Mouse (Mus musculus) midbrain, embryonic 13.5 days (tissue): ENCODE measurements at regions not wholly inside any gene's neighbourhood (a gene's known extent, or its start where the extent isn't known, plus 50 kb on each side); places are given as distances from the start of the nearest gene placed in this dataset.

Experiments used
- ATAC-seq: fragments of 200-750 bp; cut with Nextera tagmentation; 2 replicates; pipeline ENCODE4 v1.8.0; 2017; ENCODE audit warnings: mild to moderate bottlenecking, moderate TSS enrichment, moderate library complexity
- H3K27ac ChIP-seq: fragments of 300-500 bp; sonication (generic); 2 replicates; pipeline ENCODE4 v1.5.1; 2015; ENCODE audit warnings: inconsistent platforms, mild to moderate bottlenecking, moderate library complexity
- H3K27me3 ChIP-seq: fragments of 300-500 bp; sonication (generic); 2 replicates; pipeline ENCODE4 v1.6.1; 2015; ENCODE audit warnings: mild to moderate bottlenecking, inconsistent platforms
- H3K36me3 ChIP-seq: fragments of 300-500 bp; sonication (generic); 2 replicates; pipeline ENCODE4 v1.6.1; 2015; ENCODE audit warnings: mild to moderate bottlenecking, inconsistent platforms
- H3K4me1 ChIP-seq: fragments of 300-500 bp; sonication (generic); replicated peaks from 2 replicates; pipeline ENCODE4 v1.6.1; 2015; ENCODE audit warnings: inconsistent platforms
- H3K4me2 ChIP-seq: fragments of 300-500 bp; sonication (generic); replicated peaks from 2 replicates; pipeline ENCODE4 v1.6.1; 2015; ENCODE audit warnings: moderate library complexity, mild to moderate bottlenecking, inconsistent platforms
- H3K4me3 ChIP-seq: fragments of 300-500 bp; sonication (generic); replicated peaks from 2 replicates; pipeline ENCODE4 v1.5.1; 2015; ENCODE audit warnings: mild to moderate bottlenecking, inconsistent platforms
- H3K9ac ChIP-seq: fragments of 300-500 bp; sonication (generic); replicated peaks from 2 replicates; pipeline ENCODE4 v1.6.1; 2015; ENCODE audit warnings: mild to moderate bottlenecking, inconsistent platforms
- H3K9me3 ChIP-seq: fragments of 300-500 bp; sonication (generic); 2 replicates; pipeline ENCODE4 v1.6.1; 2016; ENCODE audit warnings: mild to moderate bottlenecking, inconsistent platforms
- WGBS: fragments of 180-500 bp; shearing (Covaris S2); methylation state at CpG from one replicate; pipeline ENCODE4 v1.1.7; 2015; 5-methylcytosine and 5-hydroxymethylcytosine counted together

- Histone ChIP-seq H3K27me3 (no peaks in the 10 kb centered on the region), H3K4me3 (no peak overlapping the region), H3K4me1 (no peaks in the 10 kb centered on the region), H3K27ac (no peak overlapping the region), H3K9ac (no peak overlapping the region), H3K4me2 (no peak overlapping the region), H3K36me3 (no peaks in the 10 kb centered on the region), H3K9me3 (no peaks in the 10 kb centered on the region)
- 77% methylated on average over 7 of the region's 7 CpGs for WGBS
- ATAC-seq, result no peak
Observed at GRCm38 (mm10) chr2:21129621-21130020, 75.5 kb downstream of the Enkur start.

DNA sequence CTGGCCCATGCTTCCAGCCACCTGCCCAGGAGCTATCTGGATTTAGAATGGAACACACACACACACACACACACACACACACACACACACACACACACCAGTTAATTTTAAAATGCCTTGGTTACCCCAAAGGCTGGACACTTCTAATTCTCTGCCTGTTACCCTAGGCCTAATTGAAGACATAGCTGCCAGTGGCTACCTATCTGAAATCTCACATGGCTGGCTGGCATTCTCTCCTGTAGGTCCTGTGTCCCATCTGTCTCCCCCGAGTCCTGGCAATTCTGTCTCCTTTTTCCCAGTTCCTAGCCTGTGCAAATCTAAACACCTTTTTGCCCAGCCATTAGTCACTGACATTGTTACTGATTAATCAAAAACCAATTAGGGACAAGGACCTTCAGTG lies 78.6 kb downstream of the Enkur start:
- H3K4me2 ChIP-seq, result no peak overlapping the region
- no peak overlapping the region for H3K9ac ChIP-seq
- no peaks in the 10 kb centered on the region for H3K4me1 ChIP-seq
- H3K36me3 ChIP-seq, result no peaks in the 10 kb centered on the region
- 83% methylated on average over 1 of the region's 1 CpGs for WGBS
- no peak overlapping the region for H3K27ac ChIP-seq
- no peak for ATAC-seq
- H3K9me3 ChIP-seq, result no peaks in the 10 kb centered on the region
- no peak overlapping the region for H3K4me3 ChIP-seq
- H3K27me3 ChIP-seq, result no peaks in the 10 kb centered on the region

DNA sequence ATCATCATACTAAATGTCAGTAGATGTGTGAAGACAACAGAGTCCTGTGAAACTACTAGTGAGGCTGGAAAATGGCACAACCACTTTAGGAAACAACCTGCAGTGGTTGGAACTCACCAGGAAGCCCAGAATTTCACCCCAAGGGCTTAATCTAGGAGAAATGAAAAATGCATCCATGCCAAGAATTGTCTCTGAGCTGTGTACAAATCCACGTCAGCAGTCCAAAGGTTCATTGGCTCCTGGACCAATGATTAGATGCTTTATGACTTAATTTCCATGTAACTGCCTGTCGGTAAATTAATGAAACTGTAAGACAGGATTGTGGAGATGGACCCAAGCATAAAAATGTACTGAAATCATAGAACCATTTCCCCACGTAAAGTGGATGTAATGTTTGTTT lies 82.7 kb downstream of the Enkur start:
- no peaks in the 10 kb centered on the region for H3K4me1 ChIP-seq
- no peak for ATAC-seq
- 90% methylated on average over 3 of the region's 3 CpGs for WGBS
- H3K27me3 ChIP-seq, result no peaks in the 10 kb centered on the region
- H3K36me3 ChIP-seq, result no peaks in the 10 kb centered on the region
- H3K9ac ChIP-seq, result no peak overlapping the region
- H3K27ac ChIP-seq, result no peak overlapping the region
- H3K9me3 ChIP-seq, result no peaks in the 10 kb centered on the region
- no peak overlapping the region for H3K4me2 ChIP-seq
- H3K4me3 ChIP-seq, result no peak overlapping the region

GRCm38 (mm10) chr2:21121663-21122062 lies 83.5 kb downstream of the Enkur start:
- H3K36me3 ChIP-seq, result no peaks in the 10 kb centered on the region
- ATAC-seq, result no peak
- 83% methylated on average over 1 of the region's 1 CpGs for WGBS

DNA sequence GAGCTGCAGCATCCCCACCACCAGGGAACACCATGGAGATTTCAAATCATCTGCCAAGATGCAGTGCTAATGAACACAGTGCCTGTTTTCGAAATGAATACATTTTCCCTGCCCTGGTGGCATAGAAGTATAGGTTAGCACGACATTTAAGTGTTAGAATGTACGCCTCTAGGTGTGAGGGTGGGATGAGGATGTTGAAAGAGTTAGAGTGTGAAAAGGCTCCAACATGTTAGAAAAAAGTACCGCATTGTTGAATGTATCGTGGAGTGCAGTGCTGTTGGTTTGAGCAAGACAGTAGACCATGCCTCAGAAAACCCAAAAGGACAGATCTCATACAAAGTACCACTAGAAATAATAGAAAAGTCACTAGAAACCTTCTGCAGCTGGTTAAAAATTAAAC lies 88.3 kb downstream of the Enkur start:
- Histone ChIP-seq H3K4me3 (no peak overlapping the region), H3K27ac (no peak overlapping the region), H3K9me3 (no peaks in the 10 kb centered on the region), H3K27me3 (no peaks in the 10 kb centered on the region), H3K4me2 (no peak overlapping the region), H3K9ac (no peak overlapping the region), H3K4me1 (no peaks in the 10 kb centered on the region), H3K36me3 (no peaks in the 10 kb centered on the region)
- 88% methylated on average over 5 of the region's 5 CpGs for WGBS
- no peak for ATAC-seq

More at GRCm38 (mm10) chr2:21121663-21122062, 83.5 kb downstream of the Enkur start:
- Histone ChIP-seq H3K4me1 (no peaks in the 10 kb centered on the region), H3K27me3 (no peaks in the 10 kb centered on the region), H3K9ac (no peak overlapping the region), H3K9me3 (no peaks in the 10 kb centered on the region), H3K27ac (no peak overlapping the region), H3K4me3 (no peak overlapping the region), H3K4me2 (no peak overlapping the region)

- no peak overlapping the region for H3K27ac ChIP-seq
- no peak overlapping the region for H3K9ac ChIP-seq
- H3K27me3 ChIP-seq, result no peaks in the 10 kb centered on the region
- no peaks in the 10 kb centered on the region for H3K36me3 ChIP-seq
- H3K4me2 ChIP-seq, result no peak overlapping the region
- H3K9me3 ChIP-seq, result no peaks in the 10 kb centered on the region
- no peaks in the 10 kb centered on the region for H3K4me1 ChIP-seq
- no peak for ATAC-seq
- H3K4me3 ChIP-seq, result no peak overlapping the region
- 89% methylated on average over 1 of the region's 1 CpGs for WGBS
Observed at GRCm38 (mm10) chr2:21111527-21111926, 93.6 kb downstream of the Enkur start.

DNA sequence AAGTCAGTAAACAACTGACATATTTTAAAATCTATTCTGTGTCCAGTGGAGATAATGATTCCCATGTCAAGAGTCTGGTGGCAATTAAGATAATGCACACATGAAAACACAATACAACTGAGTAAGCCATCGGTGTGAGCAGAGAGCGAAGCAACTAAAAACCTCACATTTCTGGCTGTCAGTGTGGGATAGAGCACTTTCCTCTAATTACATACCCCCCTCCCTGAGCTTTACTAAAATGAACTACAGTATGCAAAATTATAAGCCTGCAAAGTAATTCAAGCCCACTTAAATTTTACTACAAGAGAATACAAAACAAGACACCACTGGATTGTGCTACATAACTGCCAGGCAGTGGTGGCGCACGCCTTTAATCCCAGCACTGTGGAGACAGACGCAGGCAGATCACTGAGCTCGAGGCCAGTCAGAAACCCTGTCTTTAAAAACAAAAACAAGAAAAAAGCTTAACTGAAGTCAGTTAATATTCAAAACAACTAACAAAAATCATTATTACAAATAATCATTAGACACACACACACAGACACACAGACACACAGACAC lies 104.8 kb downstream of the Enkur start:
- no peaks in the 10 kb centered on the region for H3K36me3 ChIP-seq
- no peaks in the 10 kb centered on the region for H3K9me3 ChIP-seq
- H3K4me2 ChIP-seq, result no peak overlapping the region
- no peaks in the 10 kb centered on the region for H3K27me3 ChIP-seq
- no peak overlapping the region for H3K27ac ChIP-seq
- WGBS, result 59% methylated on average over 6 of the region's 6 CpGs
- H3K4me3 ChIP-seq, result no peak overlapping the region
- no peak overlapping the region for H3K9ac ChIP-seq
- H3K4me1 ChIP-seq, result no peaks in the 10 kb centered on the region
- 0 out of 2 replicates have a peak, but pooled peaks have one; percentile 66 for ATAC-seq

GRCm38 (mm10) chr2:21091058-21091971 lies 113.8 kb downstream of the Enkur start:
- Histone ChIP-seq H3K4me3 (no peak overlapping the region), H3K4me2 (no peak overlapping the region), H3K9ac (no peak overlapping the region), H3K27me3 (no peaks in the 10 kb centered on the region), H3K4me1 (peaks cover 12% of the 10 kb centered on the region), H3K9me3 (no peaks in the 10 kb centered on the region), H3K27ac (no peak overlapping the region), H3K36me3 (no peaks in the 10 kb centered on the region)
- ATAC-seq, result peak; percentile 34; the same call in 1 of the 2 replicates
- 48% methylated on average over 4 of the region's 4 CpGs for WGBS

- Histone ChIP-seq H3K9me3 (no peaks in the 10 kb centered on the region), H3K4me3 (no peak overlapping the region), H3K4me2 (no peak overlapping the region), H3K4me1 (no peaks in the 10 kb centered on the region), H3K36me3 (no peaks in the 10 kb centered on the region), H3K9ac (no peak overlapping the region), H3K27ac (no peak overlapping the region), H3K27me3 (no peaks in the 10 kb centered on the region)
- ATAC-seq, result no peak
- WGBS, result 90% methylated on average over 5 of the region's 5 CpGs
Observed at GRCm38 (mm10) chr2:21085517-21085916, 116.8 kb upstream of the Arhgap21 start.

DNA sequence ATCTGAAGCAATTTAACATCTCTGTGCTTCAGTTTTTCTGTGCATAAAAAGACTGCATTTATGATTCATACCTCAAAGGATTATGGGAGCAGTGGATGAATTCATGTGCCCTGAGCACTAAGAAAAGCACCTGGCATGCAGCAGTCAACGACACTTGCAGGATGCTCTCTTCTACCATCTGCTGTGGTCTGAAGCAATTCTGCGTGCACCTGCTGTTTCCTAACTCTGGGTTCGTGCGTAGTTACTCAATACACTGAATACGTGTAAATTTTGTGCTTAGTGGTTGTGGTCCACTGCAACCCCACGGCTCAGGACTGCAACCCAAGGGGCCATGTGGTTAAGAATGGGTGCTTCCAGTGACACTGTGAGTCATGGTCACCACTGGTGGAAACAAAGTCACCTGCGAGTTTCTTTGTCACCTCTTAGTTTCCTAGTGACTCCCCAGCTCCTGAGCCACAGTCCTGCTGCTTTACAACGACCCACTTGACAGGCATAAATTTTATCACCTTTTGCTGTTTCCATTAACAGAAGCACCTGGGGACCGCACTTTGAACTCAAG lies 98.7 kb upstream of the Arhgap21 start:
- no peaks in the 10 kb centered on the region for H3K9me3 ChIP-seq
- 91% methylated on average over 9 of the region's 9 CpGs for WGBS
- no peak overlapping the region for H3K27ac ChIP-seq
- H3K36me3 ChIP-seq, result no peaks in the 10 kb centered on the region
- H3K4me1 ChIP-seq, result no peaks in the 10 kb centered on the region
- no peak overlapping the region for H3K4me3 ChIP-seq
- H3K27me3 ChIP-seq, result no peaks in the 10 kb centered on the region
- ATAC-seq, result no peak
- no peak overlapping the region for H3K4me2 ChIP-seq
- H3K9ac ChIP-seq, result no peak overlapping the region

DNA sequence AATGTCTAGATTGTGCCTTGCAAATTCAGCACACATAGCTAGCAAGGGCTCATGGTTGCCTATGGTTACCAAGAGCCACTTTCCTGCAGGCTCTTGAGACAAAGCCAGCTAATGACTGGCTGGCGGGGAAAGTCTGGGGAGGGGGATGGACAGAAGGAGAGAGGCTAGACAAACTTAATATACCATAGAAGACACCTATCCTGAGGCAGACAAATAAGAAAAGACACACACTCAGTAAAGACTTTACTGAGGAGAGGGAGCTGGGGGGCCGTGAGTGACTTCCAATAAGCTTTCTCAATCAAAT lies 91.6 kb upstream of the Arhgap21 start:
- no peaks in the 10 kb centered on the region for H3K36me3 ChIP-seq
- H3K27me3 ChIP-seq, result no peaks in the 10 kb centered on the region
- no peaks in the 10 kb centered on the region for H3K9me3 ChIP-seq
- peak overlapping the region; percentile 90 for H3K27ac ChIP-seq
- peaks cover 23% of the 10 kb centered on the region for H3K4me1 ChIP-seq
- WGBS, result 20% methylated on average over 2 of the region's 2 CpGs
- H3K4me2 ChIP-seq, result peak overlapping the region; percentile 17; the same call in 1 of the 2 replicates
- H3K4me3 ChIP-seq, result no peak overlapping the region
- peak; percentile 84 for ATAC-seq
- no peak overlapping the region for H3K9ac ChIP-seq

DNA sequence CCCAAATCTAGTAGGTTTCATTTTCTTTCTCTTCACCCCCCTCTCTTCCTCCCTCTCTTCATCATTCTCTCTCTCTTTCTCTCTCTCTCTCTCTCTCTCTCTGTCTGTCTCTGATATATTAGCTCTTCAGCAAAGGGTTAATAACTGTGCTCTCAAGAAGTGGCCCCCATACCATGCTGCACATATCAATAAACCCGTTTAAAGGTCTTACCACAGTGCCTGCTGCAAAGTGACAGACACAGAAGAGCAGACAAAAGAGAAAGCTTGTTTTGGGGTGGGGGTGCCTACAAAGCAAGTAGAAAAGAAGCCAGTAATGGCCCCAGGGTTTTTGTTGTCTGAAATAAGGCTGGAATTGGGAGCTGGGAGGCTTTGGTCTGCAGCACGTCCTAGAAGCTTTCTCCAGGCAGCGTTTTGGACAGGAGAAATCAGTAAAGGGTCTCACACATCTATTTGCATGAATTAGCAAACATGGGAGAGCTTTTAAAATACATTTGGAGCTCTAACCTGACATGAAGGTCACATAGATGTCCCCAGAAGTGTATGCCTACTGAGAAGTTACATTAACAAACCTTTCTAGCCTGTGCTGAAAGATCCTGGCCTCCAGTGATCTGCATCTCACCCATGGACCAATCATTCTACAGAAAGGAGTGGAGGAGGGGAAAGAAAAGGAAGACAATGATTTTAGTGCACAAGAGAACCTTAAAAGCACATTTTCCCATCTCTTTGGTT lies 91.1 kb upstream of the Arhgap21 start:
- Histone ChIP-seq H3K4me2 (peak overlapping the region; percentile 17; the same call in 1 of the 2 replicates), H3K36me3 (no peaks in the 10 kb centered on the region), H3K27ac (peak overlapping the region; percentile 90), H3K27me3 (no peaks in the 10 kb centered on the region), H3K4me3 (no peak overlapping the region), H3K4me1 (peaks cover 23% of the 10 kb centered on the region), H3K9me3 (no peaks in the 10 kb centered on the region), H3K9ac (no peak overlapping the region)
- ATAC-seq, result peak; percentile 67
- 7% methylated on average over 3 of the region's 3 CpGs for WGBS
